Mouse (Mus musculus) E14TG2a.4 (cell line): Measurements from ENCODE around the gene Tubg2.

ENCODE experiments used
- CTCF ChIP-seq: conservative IDR thresholded peaks from 2 replicates; pipeline ENCODE4 v1.5.1; 2014; ENCODE audit warnings: low read length
- NANOG ChIP-seq: IDR thresholded peaks from 2 replicates; pipeline ENCODE4 v1.6.1; 2014; ENCODE audit warnings: borderline replicate concordance, low read length, mixed read lengths
- POU5F1 ChIP-seq: IDR thresholded peaks from 2 replicates; pipeline ENCODE4 v1.6.1; 2014; ENCODE audit warnings: low read length, borderline replicate concordance

GRCm38 (mm10) chr11:101164677-101165580 lies 9.2 kb downstream of the Tubg2 start:
- TF ChIP-seq CTCF (no peak), POU5F1 (no peak), NANOG (no peak)
